Mouse (Mus musculus) frontal cortex, adult (tissue): ENCODE data around the gene Fibin.

Experiments
- ATAC-seq: cut with Nextera tagmentation; 2 replicates; pipeline ENCODE4 v1.9.2; 2017; ENCODE audit warnings: mild to moderate bottlenecking, moderate library complexity, mixed read lengths; ENCODE audit not compliant: low TSS enrichment

The Fibin gene

GRCm38 (mm10) chr2:110362432-110363283 lies at the start of gene Fibin:
Gene Fibin, minus strand, starts transcription at chr2:110363183.
- ATAC-seq: peak; percentile 99

DNA sequence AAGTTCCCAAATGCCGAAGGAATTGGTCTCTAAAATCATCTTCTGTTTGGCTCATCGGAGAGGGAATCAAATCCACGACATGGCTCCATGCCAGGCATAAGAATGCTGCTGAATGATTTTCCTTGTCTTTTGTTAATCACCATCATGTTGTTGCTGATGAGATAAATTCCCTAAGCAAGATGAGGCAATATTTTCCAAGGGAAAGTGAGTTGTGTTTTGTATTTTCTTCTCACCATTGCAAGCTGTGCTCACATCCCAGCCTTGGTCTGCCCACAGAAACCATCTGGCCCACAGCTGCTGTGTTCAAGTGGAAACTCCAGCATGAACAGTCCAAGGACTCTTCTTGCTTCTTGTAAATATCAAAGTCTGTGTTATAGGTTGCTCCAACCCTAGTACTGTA lies 48.4 kb upstream of the Fibin start:
- peak; percentile 99 for ATAC-seq

DNA sequence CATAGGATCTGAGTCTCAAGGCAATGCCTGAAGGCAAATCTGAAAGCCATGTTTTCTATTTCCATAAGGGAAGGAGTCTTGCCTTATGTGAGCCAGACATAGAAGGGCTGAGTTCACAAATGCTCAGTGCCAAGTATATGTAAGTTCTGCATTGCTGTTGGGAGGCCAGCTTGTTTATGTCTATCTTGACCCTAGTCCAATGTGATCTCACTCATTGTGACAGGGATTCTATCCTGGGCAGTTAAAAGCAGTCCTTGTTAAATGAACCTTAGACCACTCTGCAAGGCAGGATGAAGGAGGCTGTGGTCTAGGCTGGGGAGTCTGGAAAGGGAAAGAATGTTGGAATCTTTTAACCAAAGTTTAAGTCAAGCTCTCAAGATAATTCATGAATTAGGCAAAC lies 45.8 kb upstream of the Fibin start:
- ATAC-seq: no peak

DNA sequence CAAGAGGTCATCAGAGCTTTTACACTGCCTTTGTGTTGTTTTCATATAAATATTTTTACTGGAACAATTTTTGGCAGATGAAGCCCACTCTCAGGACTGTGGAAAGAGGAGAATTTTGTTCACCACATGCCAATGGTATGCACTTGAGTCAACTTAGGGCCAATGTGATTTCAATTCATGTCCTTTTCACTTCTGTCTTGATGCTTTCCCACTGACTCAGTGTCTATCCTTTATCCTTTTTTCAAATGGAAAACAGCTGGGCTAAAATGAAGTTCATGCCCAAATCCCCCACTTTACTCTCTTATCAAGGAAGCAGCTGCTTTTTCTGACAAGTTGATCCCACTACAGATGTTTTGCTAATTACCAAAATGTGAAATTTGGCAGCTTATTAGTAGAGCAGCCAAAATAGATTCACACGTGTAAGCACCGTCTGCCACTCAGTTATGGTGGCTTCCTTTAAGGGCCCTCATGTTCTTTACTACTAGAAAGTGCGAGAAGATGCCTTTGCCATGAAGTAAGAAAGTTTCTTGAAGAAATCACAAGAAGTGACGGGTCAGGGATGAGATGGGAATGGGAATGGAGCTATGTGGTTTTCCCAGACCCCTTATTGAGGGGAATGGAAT lies 29.8 kb upstream of the Fibin start:
- ATAC-seq: no peak

DNA sequence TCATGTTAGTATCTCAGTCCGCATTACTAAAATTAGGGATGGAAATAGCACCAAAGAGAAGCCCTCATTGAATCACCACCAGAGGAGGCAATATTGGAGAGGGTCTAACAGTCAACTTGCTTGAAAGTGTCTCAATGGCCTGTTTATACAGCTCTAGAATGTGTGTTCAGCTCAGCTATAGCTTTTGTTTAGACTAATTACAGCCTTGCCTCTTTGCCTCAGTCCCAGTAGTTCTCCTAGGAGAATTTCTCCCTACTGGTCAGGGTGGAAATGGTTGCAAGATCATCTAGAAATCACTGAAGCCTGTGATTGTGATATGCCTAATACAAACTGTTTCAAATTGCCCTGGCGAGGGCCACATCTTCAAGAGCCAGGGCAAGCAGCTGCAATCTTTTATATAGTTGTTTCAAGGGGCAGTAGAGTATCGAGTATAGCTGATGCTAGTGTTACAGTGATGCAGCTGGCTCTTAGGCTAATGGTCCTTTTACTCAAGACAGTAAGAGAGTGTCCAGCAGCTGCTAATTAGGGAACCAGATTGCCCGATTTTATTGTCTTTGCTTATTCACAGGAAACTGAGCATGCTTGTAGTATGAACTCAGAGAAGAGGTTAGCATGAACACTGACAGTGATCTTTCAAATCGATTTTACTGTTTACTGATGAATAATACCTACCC lies 27.9 kb upstream of the Fibin start:
- ATAC-seq: no peak

DNA sequence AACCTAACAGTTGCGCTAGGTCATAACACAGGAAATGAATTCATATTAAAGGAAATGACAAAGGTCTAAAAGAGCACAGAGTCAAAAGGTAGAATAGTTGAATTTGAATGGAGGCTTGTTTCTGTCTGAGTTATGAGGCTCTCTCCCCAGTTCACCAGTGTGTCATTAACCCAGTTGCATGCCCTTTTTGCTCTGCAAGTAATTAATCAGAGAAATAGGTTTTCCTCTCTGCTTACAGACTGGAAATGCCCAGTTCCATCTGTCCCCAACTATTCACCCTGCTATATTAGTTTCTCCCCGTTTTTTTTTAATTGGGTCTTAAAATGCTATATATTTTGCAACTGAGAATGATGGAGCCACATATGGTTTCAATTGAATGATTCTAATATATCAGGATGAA lies 16.8 kb upstream of the Fibin start:
- no peak for ATAC-seq

DNA sequence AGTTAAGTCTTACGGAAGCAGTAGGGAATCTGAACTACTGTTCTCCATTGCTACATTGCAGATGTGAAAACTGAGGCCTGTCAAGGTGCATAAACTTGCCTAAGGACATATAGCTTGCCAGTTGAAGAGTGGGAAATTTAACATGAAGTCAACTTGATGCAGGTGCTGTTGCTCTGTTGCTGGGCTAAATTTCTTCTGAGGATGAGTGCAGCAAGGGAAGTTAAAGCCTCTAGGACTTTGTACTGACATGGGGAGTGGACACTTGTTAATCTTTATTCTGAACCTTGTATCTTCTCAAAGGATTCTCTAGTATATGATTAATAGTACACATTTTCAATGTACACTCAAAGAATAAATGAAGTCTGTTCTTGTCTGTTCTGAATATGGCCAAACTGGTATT lies 13.7 kb upstream of the Fibin start:
- no peak for ATAC-seq

- peak; percentile 59; the same call in 1 of the 2 replicates for ATAC-seq
Measured at GRCm38 (mm10) chr2:110375475-110375874, 12.5 kb upstream of the Fibin start.

DNA sequence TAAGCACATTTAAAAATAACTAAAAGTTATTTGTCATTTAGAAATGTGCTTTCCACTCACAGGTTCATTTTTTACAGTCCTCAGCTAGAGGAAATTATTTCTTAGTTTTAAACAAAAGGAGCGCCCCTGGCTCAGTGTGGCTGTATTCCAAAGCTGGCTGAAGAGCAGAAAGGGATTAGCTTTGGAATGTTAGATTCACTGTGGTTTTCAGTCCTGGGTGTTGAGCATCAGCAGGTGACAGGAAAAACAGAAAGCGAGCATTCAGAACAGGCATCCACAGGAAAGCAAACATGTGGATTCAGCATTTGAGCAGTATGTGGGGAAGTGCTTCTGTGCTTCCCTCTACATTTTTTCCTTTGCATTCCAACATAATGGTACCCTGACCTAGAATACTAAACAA lies 10.2 kb upstream of the Fibin start:
- no peak for ATAC-seq

DNA sequence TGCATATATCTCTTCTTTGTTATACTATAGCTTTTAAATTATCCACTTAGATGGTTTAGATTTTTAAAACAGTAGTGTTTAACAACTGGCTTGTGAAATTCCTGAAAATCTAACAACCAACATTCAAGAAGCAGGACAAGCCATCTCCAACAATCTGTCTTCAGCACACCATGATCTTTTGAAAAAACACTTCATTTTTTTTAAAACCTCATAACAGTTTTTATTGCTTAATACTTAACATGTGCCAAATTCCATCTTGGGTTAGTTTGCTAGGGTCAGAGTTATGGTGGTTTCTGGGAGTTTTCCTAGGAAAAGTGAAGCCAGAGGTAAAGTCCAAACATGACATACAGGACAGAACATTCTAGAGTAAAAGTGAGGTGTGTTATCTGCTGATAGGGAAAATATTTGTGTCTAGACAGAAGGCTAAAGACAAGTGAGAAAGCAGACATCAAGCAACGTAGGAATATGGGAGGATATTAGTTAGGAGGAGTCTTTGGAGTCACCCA lies 4.5 kb upstream of the Fibin start:
- ATAC-seq: no peak

GRCm38 (mm10) chr2:110365401-110365800 lies 2.4 kb upstream of the Fibin start:
- no peak for ATAC-seq

DNA sequence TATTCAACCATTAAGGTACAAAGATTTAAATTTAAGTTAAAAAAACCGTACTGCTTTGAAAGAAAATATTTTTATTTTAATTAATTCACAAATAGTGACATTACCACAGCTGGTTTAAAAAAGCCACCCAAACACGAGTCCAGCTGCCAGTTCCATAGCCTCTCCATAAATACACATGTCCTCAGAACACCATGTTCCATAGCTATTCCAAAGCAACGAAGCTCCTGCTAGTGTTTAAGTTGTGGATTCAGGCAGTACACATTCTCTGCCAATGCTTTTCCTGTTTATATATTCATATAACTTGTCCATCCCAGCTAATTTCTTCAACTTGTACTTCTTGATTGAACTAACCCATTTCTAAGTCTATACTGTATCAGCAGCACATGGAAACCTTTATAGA lies 872 bp upstream of the Fibin start:
- ATAC-seq: no peak

DNA sequence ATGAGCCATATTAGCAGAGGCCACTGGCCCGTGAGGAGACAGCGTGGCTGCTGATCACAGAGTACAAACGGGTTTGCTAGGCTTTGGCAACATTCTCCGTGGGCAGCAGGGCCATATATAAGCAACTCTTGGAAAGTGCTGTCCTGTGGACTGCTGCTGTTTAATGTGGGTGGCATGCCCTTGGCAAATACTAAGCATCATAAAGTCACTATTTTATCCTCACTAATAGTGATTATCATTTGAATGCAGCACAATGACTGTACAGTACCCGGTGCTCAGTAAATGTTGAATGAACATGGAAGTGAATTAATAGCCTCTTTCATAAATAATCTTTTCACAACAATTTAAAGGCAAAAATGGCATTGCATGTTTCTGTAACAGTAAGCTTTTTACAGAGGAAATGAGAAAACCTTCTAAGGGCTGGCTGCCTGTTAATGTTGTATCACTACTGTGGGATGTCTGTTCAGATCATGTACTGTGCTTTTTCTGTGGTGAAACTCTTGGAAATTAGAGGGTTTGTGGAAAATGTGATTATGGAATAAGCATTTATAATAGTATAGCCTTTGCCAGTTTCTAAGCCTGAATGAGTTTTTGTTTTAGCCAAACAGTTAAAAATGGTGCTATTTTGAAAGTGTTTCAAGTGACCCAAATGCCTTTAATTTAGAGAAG lies 9.5 kb downstream of the Fibin start:
- no peak for ATAC-seq

GRCm38 (mm10) chr2:110351843-110352251 lies 11.1 kb downstream of the Fibin start:
- ATAC-seq: no peak

DNA sequence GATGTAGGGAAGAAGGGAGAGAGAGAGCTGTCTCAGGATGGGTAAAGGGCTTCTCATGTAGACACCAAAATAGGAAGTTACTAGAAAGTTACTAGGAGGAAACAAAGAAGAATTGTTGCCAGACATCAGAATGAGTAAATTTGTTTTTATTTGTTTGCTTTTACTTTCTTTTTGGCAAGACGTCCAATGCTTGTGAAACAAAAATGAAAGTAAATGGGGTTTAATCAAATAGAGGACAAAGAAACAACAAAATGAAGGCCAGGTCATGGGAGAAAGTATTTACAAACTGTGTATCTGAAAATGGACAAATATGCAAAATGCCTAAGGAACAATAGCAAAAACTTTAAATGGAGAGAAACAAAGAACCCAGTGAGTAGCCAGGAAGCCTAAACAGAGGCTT lies 11.6 kb downstream of the Fibin start:
- ATAC-seq: no peak

- ATAC-seq: no peak
Measured at GRCm38 (mm10) chr2:110328953-110329352, 34.0 kb downstream of the Fibin start.

- peak; percentile 59 for ATAC-seq
Measured at GRCm38 (mm10) chr2:110319949-110320348, 43.0 kb downstream of the Fibin start.

DNA sequence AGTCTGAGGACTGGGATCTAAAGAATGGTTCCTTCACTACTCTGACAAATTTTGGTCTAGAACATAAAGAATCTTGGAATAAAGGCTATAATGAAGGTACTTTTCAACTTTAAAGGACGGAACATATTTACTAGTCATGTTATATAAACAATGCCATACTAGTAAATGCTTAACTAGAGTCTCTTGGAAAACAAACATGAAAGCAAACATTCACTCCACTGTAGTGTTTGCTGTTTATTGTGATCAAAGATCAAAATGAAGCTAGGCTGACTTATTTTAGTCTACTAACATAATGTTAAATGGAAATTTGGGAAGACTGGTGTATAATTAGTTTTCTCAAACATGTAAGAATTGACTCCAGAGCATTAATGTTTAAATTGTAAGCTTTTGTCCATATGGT lies 43.7 kb downstream of the Fibin start:
- no peak for ATAC-seq

DNA sequence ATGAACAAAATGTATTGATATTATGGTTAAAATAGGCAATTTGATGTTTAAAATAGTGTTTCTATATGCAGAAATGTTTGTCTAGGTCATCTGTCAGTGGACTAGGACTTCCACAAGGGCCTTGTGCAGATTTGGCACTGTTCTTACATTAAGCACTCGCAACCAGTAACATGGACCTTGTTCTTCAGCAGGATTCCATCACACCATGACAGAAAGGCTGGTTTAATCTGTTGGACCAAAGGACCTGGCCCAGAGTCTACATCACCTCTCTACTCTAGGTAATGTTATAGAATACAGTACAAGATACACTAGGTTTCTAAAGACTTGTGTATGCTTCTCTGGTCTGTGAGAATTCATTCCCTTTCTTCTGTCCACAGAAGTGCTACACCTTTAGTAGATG lies 44.3 kb downstream of the Fibin start:
- ATAC-seq: no peak

DNA sequence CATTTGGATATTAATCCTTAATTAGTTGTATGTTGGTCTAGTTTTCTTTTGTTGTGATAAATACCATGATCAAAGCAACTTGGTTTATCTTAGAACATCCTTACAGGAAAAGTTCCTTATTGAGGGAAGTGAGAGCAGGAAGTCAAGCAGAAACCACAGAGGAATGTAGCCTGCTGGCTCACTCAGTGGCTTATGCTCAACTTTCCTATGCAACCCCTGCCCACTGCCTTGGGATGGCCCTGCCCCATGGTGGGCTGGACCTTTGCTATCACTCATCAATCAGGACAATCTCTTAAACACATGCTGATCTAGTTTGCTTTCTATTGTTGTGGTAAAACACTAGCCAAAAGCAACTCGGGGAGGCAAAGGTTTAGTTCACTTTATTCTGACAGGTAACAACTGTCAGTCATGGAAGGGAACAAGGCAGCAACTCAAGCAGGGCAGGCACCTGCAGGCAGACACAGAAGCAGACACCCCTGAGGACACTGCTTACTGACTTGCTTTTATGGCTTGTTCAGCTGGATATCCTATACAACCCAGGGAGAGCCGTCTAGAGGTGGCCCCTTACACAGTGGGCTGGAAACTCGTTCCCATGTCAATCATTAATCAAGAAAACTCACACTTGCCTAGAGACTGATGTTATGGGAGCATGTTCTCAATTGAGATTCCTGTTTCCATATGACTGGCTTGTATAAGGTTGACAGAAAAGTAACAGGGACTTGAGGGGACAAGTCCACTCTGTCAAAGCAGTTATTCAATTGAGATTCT lies 46.7 kb downstream of the Fibin start:
- ATAC-seq: no peak

GRCm38 (mm10) chr2:110314509-110315155 lies 48.4 kb downstream of the Fibin start, which contains the start of gene Bbox1:
Gene Bbox1, minus strand, starts transcription at chr2:110314560.
- ATAC-seq: peak; percentile 50
